Mouse (Mus musculus) midbrain, postnatal 0 days (tissue): ENCODE measurements at regions not wholly inside any gene's neighbourhood (a gene's known extent, or its start where the extent isn't known, plus 50 kb on each side); places are given as distances from the start of the nearest gene placed in this dataset.

Experiments used
- ATAC-seq: fragments of 200-750 bp; cut with Nextera tagmentation; 2 replicates; pipeline ENCODE4 v1.8.0; 2017; ENCODE audit warnings: moderate number of reproducible peaks, mild to moderate bottlenecking, moderate TSS enrichment, moderate library complexity; ENCODE audit not compliant: low FRiP score
- DNase-seq: peaks from one replicate; pipeline ENCODE4 v3.0.0-alpha.2; 2015; ENCODE audit warnings: low spot score
- H3K27ac ChIP-seq: fragments of 300-500 bp; sonication (generic); 2 replicates; pipeline ENCODE4 v1.5.1; 2014; ENCODE audit warnings: low read depth, mild to moderate bottlenecking, low read length, mixed read lengths
- H3K27me3 ChIP-seq: fragments of 300-500 bp; sonication (generic); 2 replicates; pipeline ENCODE4 v1.6.1; 2014; ENCODE audit warnings: low read length, control low read depth, mixed read lengths; ENCODE audit not compliant: insufficient read depth
- H3K36me3 ChIP-seq: fragments of 300-500 bp; sonication (generic); 2 replicates; pipeline ENCODE4 v1.6.1; 2014; ENCODE audit warnings: low read length, control low read depth, mixed read lengths; ENCODE audit not compliant: insufficient read depth
- H3K4me1 ChIP-seq: fragments of 300-500 bp; sonication (generic); 2 replicates; pipeline ENCODE4 v1.6.1; 2014; ENCODE audit warnings: mild to moderate bottlenecking, control low read depth, antibody characterized with exemption, low read length, mixed read lengths; ENCODE audit not compliant: insufficient read depth
- H3K4me2 ChIP-seq: fragments of 300-500 bp; sonication (generic); 2 replicates; pipeline ENCODE4 v1.6.1; 2014; ENCODE audit warnings: low read depth, mild to moderate bottlenecking, low read length, mixed read lengths; ENCODE audit not compliant: poor library complexity, severe bottlenecking
- H3K4me3 ChIP-seq: fragments of 300-500 bp; sonication (generic); 2 replicates; pipeline ENCODE4 v1.5.1; 2014; ENCODE audit warnings: low read depth, mild to moderate bottlenecking, low read length, moderate library complexity
- H3K9ac ChIP-seq: fragments of 300-500 bp; sonication (generic); replicated peaks from 2 replicates; pipeline ENCODE4 v1.6.1; 2014; ENCODE audit warnings: mild to moderate bottlenecking, low read length, moderate library complexity, mixed read lengths; ENCODE audit not compliant: poor library complexity, severe bottlenecking
- H3K9me3 ChIP-seq: fragments of 300-500 bp; sonication (generic); 2 replicates; pipeline ENCODE4 v1.6.1; 2016; ENCODE audit warnings: low read length, control low read depth
- CTCF ChIP-seq: IDR thresholded peaks from 2 replicates; pipeline ENCODE4 v1.5.1; 2016; ENCODE audit warnings: antibody characterized with exemption, mild to moderate bottlenecking
- WGBS: fragments of 180-500 bp; shearing (Covaris S2); extraction: QIAGEN DNeasy Blood & Tissue Kit; methylation state at CpG from one replicate; pipeline ENCODE4 v1.1.7; 2014; 5-methylcytosine and 5-hydroxymethylcytosine counted together

GRCm38 (mm10) chr2:64244804-64245203 lies 147.0 kb upstream of the Fign start:
- TF ChIP-seq CTCF: no peak
- WGBS: 26% methylated on average over 1 of the region's 1 CpGs

More at GRCm38 (mm10) chr2:64244804-64245203, 147.0 kb upstream of the Fign start:
- no peak overlapping the region for H3K27ac ChIP-seq
- ATAC-seq (no peak), DNase-seq (peak; percentile 39)
- no peaks in the 10 kb centered on the region for H3K4me1 ChIP-seq
- no peak overlapping the region for H3K4me2 ChIP-seq
- no peak overlapping the region for H3K4me3 ChIP-seq
- no peaks in the 10 kb centered on the region for H3K36me3 ChIP-seq
- no peaks in the 10 kb centered on the region for H3K9me3 ChIP-seq
- H3K9ac ChIP-seq: no peak overlapping the region
- no peaks in the 10 kb centered on the region for H3K27me3 ChIP-seq
